Mouse (Mus musculus) stomach, postnatal 0 days (tissue): Measurements from ENCODE around the gene Urgcp. TPM values are rescaled to one million over a fixed set of nuclear protein-coding genes. Genes with fewer than 3 reads are reported as not detected.

Experiments used
- ATAC-seq: fragments of 200-750 bp; cut with Nextera tagmentation; 2 replicates; pipeline ENCODE4 v1.8.0; 2017; ENCODE audit not compliant: low FRiP score, low TSS enrichment
- DNase-seq: peaks from one replicate; pipeline ENCODE4 v3.0.0-alpha.2; 2016; ENCODE audit warnings: low spot score
- H3K27ac ChIP-seq: fragments of 300-500 bp; sonication (generic); replicated peaks from 2 replicates; pipeline ENCODE4 v1.5.1; 2014; ENCODE audit warnings: mild to moderate bottlenecking, control low read depth
- H3K27me3 ChIP-seq: fragments of 300-500 bp; sonication (generic); 2 replicates; pipeline ENCODE4 v1.6.1; 2014; ENCODE audit warnings: low read length; ENCODE audit not compliant: control insufficient read depth, insufficient read depth
- H3K36me3 ChIP-seq: fragments of 300-500 bp; sonication (generic); 2 replicates; pipeline ENCODE4 v1.6.1; 2014; ENCODE audit warnings: low read length, mixed read lengths; ENCODE audit not compliant: control insufficient read depth, insufficient read depth
- H3K4me1 ChIP-seq: fragments of 300-500 bp; sonication (generic); replicated peaks from 2 replicates; pipeline ENCODE4 v1.6.1; 2014; ENCODE audit warnings: antibody characterized with exemption; ENCODE audit not compliant: control insufficient read depth, insufficient read depth
- H3K4me2 ChIP-seq: fragments of 300-500 bp; sonication (generic); replicated peaks from 2 replicates; pipeline ENCODE4 v1.6.1; 2014; ENCODE audit warnings: low read depth, mild to moderate bottlenecking, control low read depth, moderate library complexity
- H3K4me3 ChIP-seq: fragments of 300-500 bp; sonication (generic); 2 replicates; pipeline ENCODE4 v1.5.1; 2014; ENCODE audit warnings: low read depth, low read length, control low read depth
- H3K9ac ChIP-seq: fragments of 300-500 bp; sonication (generic); 2 replicates; pipeline ENCODE4 v1.6.1; 2014; ENCODE audit warnings: mild to moderate bottlenecking, low read length, control low read depth, mixed read lengths
- H3K9me3 ChIP-seq: fragments of 300-500 bp; sonication (generic); 2 replicates; pipeline ENCODE4 v1.6.1; 2016; ENCODE audit warnings: low read length; ENCODE audit not compliant: control insufficient read depth
- CTCF ChIP-seq: IDR thresholded peaks from 2 replicates; pipeline ENCODE4 v1.5.1; 2016; ENCODE audit warnings: antibody characterized with exemption, low read depth, mild to moderate bottlenecking, moderate library complexity
- EP300 ChIP-seq: optimal IDR thresholded peaks from 2 replicates; pipeline ENCODE3; 2016; ENCODE audit warnings: antibody characterized with exemption
- WGBS: fragments of 180-500 bp; shearing (Covaris S2); extraction: QIAGEN DNeasy Blood & Tissue Kit; methylation state at CpG from one replicate; pipeline ENCODE4 v1.1.7; 2014; 5-methylcytosine and 5-hydroxymethylcytosine counted together
- polyA plus RNA-seq: library from polyadenylated mRNA; unstranded; fragments of >200 nt; fragmentation: Nextera tagmentation; extraction: Ambion mirVana; gene quantifications from 2 replicates; pipeline ENCODE4 v1.2.1, GENCODE M21; 2015

Gene Urgcp
- polyA plus RNA-seq, 1 experiment from 2014 or later: 14.1 TPM

- no peak within 1 kb of the TSS for H3K27ac ChIP-seq
- peaks cover 19% of the 10 kb centered on the region for H3K36me3 ChIP-seq
- no peaks in the 10 kb centered on the region for H3K9me3 ChIP-seq
- H3K4me2 ChIP-seq: no peak within 1 kb of the TSS
- no peaks in the 10 kb centered on the region for H3K27me3 ChIP-seq
- WGBS: 83% methylated on average over 13 of the region's 14 CpGs
- DNase-seq (peak; percentile 11), ATAC-seq (no peak)
- H3K4me3 ChIP-seq: no peak within 1 kb of the TSS
- H3K9ac ChIP-seq: no peak within 1 kb of the TSS
- H3K4me1 ChIP-seq: no peaks in the 10 kb centered on the region
- TF ChIP-seq CTCF (no peak), EP300 (no peak)
These were observed 46.5 kb downstream of the Urgcp start, which contains the start of gene Mrps24 for GRCm38 (mm10) chr11:5715630-5716105. Mrps24 (minus strand) TSS chr11:5715680.

- no peaks in the 10 kb centered on the region for H3K9me3 ChIP-seq
- WGBS: 86% methylated on average over 9 of the region's 9 CpGs
- no peak for DNase-seq
- no peak overlapping the region for H3K27ac ChIP-seq
- no peak overlapping the region for H3K9ac ChIP-seq
- no peak for ATAC-seq
- H3K36me3 ChIP-seq: peaks cover 19% of the 10 kb centered on the region
- no peak overlapping the region for H3K4me2 ChIP-seq
- TF ChIP-seq EP300: no peak
- TF ChIP-seq CTCF: no peak
- H3K4me3 ChIP-seq: no peak overlapping the region
- H3K4me1 ChIP-seq: no peaks in the 10 kb centered on the region
- H3K27me3 ChIP-seq: no peaks in the 10 kb centered on the region
These were observed 47.0 kb downstream of the Urgcp start for GRCm38 (mm10) chr11:5715179-5715578.

- TF ChIP-seq EP300 (no peak), CTCF (0 out of 2 replicates have a peak, but pooled peaks have one; percentile 10)
- peak overlapping the region; percentile 98 for H3K4me3 ChIP-seq
- peaks cover 2% of the 10 kb centered on the region; the same call in 1 of the 2 replicates for H3K36me3 ChIP-seq
- 20% methylated on average over 46 of the region's 50 CpGs for WGBS
- H3K9ac ChIP-seq: peak overlapping the region; percentile 91
- H3K27ac ChIP-seq: peak overlapping the region; percentile 74
- H3K4me2 ChIP-seq: peak overlapping the region; percentile 90
- no peaks in the 10 kb centered on the region for H3K27me3 ChIP-seq
- 0 out of 2 replicates have a peak, but pooled peaks cover 2% of the 10 kb centered on the region for H3K4me1 ChIP-seq
- peak; percentile 98 for DNase-seq
- ATAC-seq: peak; percentile 95
- H3K9me3 ChIP-seq: no peaks in the 10 kb centered on the region
These were observed 54.4 kb downstream of the Urgcp start for GRCm38 (mm10) chr11:5707530-5708353.

GRCm38 (mm10) chr11:5706874-5707529 is 55.2 kb downstream of the Urgcp start:
- peak; percentile 63 for DNase-seq
- Histone ChIP-seq H3K36me3 (peaks cover 2% of the 10 kb centered on the region; the same call in 1 of the 2 replicates), H3K4me2 (peak overlapping the region; percentile 90), H3K27me3 (no peaks in the 10 kb centered on the region), H3K9ac (peak overlapping the region; percentile 91), H3K4me1 (0 out of 2 replicates have a peak, but pooled peaks cover 2% of the 10 kb centered on the region), H3K4me3 (peak overlapping the region; percentile 98), H3K9me3 (no peaks in the 10 kb centered on the region), H3K27ac (peak overlapping the region; percentile 74)
- peak; percentile 69 for ATAC-seq
- no peak for TF ChIP-seq EP300
- TF ChIP-seq CTCF: no peak
- under 1% methylated on average over 43 of the region's 43 CpGs for WGBS

- WGBS: 83% methylated on average over 9 of the region's 9 CpGs
- Histone ChIP-seq H3K36me3 (peaks cover 2% of the 10 kb centered on the region; the same call in 1 of the 2 replicates), H3K27ac (no peak overlapping the region), H3K9me3 (no peaks in the 10 kb centered on the region), H3K9ac (no peak overlapping the region), H3K27me3 (no peaks in the 10 kb centered on the region), H3K4me3 (no peak overlapping the region; the same call in 1 of the 2 replicates), H3K4me2 (peak overlapping the region; percentile 90), H3K4me1 (0 out of 2 replicates have a peak, but pooled peaks cover 2% of the 10 kb centered on the region)
- no peak for TF ChIP-seq CTCF
- no peak for TF ChIP-seq EP300
- ATAC-seq: no peak
- no peak for DNase-seq
These were observed 56.2 kb downstream of the Urgcp start for GRCm38 (mm10) chr11:5705972-5706371.
